Mouse (Mus musculus) limb, embryonic 11.5 days (tissue): ENCODE data around the gene Gm13083. TPM values are rescaled to one million over a fixed set of nuclear protein-coding genes. Genes with fewer than 3 reads are reported as not detected.
"Not testable (repeated sequence)": the region's sequence is repeated elsewhere in the genome, so short reads cannot be mapped to it uniquely, and the experiment has no call there.

Source experiments
- ATAC-seq: fragments of 200-750 bp; cut with Nextera tagmentation; 2 replicates; pipeline ENCODE4 v1.8.0; 2017; ENCODE audit warnings: low read depth; ENCODE audit not compliant: insufficient number of reproducible peaks, low FRiP score, low TSS enrichment
- DNase-seq: peaks from one replicate; pipeline ENCODE4 v3.0.0-alpha.2; 2015; ENCODE audit warnings: low spot score
- H3K27ac ChIP-seq: fragments of 300-500 bp; sonication (generic); replicated peaks from 2 replicates; pipeline ENCODE4 v1.5.1; 2014; ENCODE audit warnings: low read depth, mild to moderate bottlenecking, low read length
- H3K27me3 ChIP-seq: fragments of 300-500 bp; sonication (generic); 2 replicates; pipeline ENCODE4 v1.6.1; 2014; ENCODE audit warnings: mild to moderate bottlenecking, low read length, mixed read lengths; ENCODE audit not compliant: control insufficient read depth, insufficient read depth
- H3K36me3 ChIP-seq: fragments of 300-500 bp; sonication (generic); 2 replicates; pipeline ENCODE4 v1.6.1; 2014; ENCODE audit warnings: mild to moderate bottlenecking, low read length, moderate library complexity, mixed read lengths; ENCODE audit not compliant: control insufficient read depth, insufficient read depth
- H3K4me1 ChIP-seq: fragments of 300-500 bp; sonication (generic); 2 replicates; pipeline ENCODE4 v1.6.1; 2014; ENCODE audit warnings: low read length, mixed read lengths; ENCODE audit not compliant: control insufficient read depth, insufficient read depth
- H3K4me2 ChIP-seq: fragments of 300-500 bp; sonication (generic); 2 replicates; pipeline ENCODE4 v1.6.1; 2014; ENCODE audit warnings: low read depth, mild to moderate bottlenecking, moderate library complexity; ENCODE audit not compliant: severe bottlenecking
- H3K4me3 ChIP-seq: fragments of 300-500 bp; sonication (generic); 2 replicates; pipeline ENCODE4 v1.5.1; 2014; ENCODE audit warnings: low read depth, low read length
- H3K9ac ChIP-seq: fragments of 300-500 bp; sonication (generic); 2 replicates; pipeline ENCODE4 v1.6.1; 2014; ENCODE audit warnings: mild to moderate bottlenecking, low read length
- H3K9me3 ChIP-seq: fragments of 300-500 bp; sonication (generic); 2 replicates; pipeline ENCODE4 v1.6.1; 2016; ENCODE audit warnings: low read length; ENCODE audit not compliant: control insufficient read depth
- WGBS: fragments of 180-500 bp; shearing (Covaris S2); extraction: QIAGEN DNeasy Blood & Tissue Kit; methylation state at CpG from one replicate; pipeline ENCODE4 v1.1.7; 2014; 5-methylcytosine and 5-hydroxymethylcytosine counted together
- polyA plus RNA-seq: library from polyadenylated mRNA; unstranded; fragments of >200 nt; fragmentation: Nextera tagmentation; extraction: Ambion mirVana; gene quantifications from 2 replicates; pipeline ENCODE4 v1.2.1, GENCODE M21; 2014

The Gm13083 gene
- polyA plus RNA-seq = not detected in 2 replicates

GRCm38 (mm10) chr4:143614703-143615102 lies at the start of gene Gm13083:
Gene Gm13083 (plus strand): TSS chr4:143615003.
- DNase-seq, H3K9ac ChIP-seq, H3K27me3 ChIP-seq, H3K27ac ChIP-seq, H3K36me3 ChIP-seq, H3K4me1 ChIP-seq, H3K9me3 ChIP-seq, H3K4me3 ChIP-seq, H3K4me2 ChIP-seq, ATAC-seq: not testable (repeated sequence)

GRCm38 (mm10) chr4:143611927-143612326 lies 2.9 kb upstream of the Gm13083 start:
- not testable (repeated sequence) for H3K4me1 ChIP-seq, DNase-seq, H3K27ac ChIP-seq, H3K9ac ChIP-seq, ATAC-seq, H3K9me3 ChIP-seq, H3K4me2 ChIP-seq, H3K4me3 ChIP-seq, H3K36me3 ChIP-seq, H3K27me3 ChIP-seq
- 92% methylated on average over 9 of the region's 9 CpGs for WGBS

- H3K4me1 ChIP-seq, H3K9me3 ChIP-seq, H3K27ac ChIP-seq, H3K9ac ChIP-seq, H3K4me2 ChIP-seq, H3K36me3 ChIP-seq, ATAC-seq, H3K27me3 ChIP-seq, H3K4me3 ChIP-seq, DNase-seq: not testable (repeated sequence)
- 88% methylated on average over 4 of the region's 4 CpGs for WGBS
These were observed 3.3 kb downstream of the Gm13083 start for GRCm38 (mm10) chr4:143618101-143618500.

- H3K4me1 ChIP-seq, H3K27me3 ChIP-seq, H3K4me2 ChIP-seq, H3K9ac ChIP-seq, H3K27ac ChIP-seq, H3K9me3 ChIP-seq, ATAC-seq, H3K36me3 ChIP-seq, H3K4me3 ChIP-seq, DNase-seq: not testable (repeated sequence)
These were observed 42.3 kb downstream of the Gm13083 start, which contains the start of gene Gm13088 for GRCm38 (mm10) chr4:143657146-143657545. Gene Gm13088 (minus strand): TSS chr4:143657246.

Other genes with a start within 250 kb of the Gm13083 start
- not detected in 2 replicates for gene Pramel1, start 220.6 kb upstream of the Gm13083 start, polyA plus RNA-seq
- 16.8 and 19.7 TPM in 2 replicates for gene Pramef8, start 202.6 kb upstream of the Gm13083 start, polyA plus RNA-seq
- gene Oog4, start 164.7 kb upstream of the Gm13083 start, polyA plus RNA-seq = not detected in 2 replicates
- gene Gm13043, start 103.7 kb upstream of the Gm13083 start, polyA plus RNA-seq = not detected in 2 replicates
- not detected in 2 replicates for gene Gm13040, start 79.0 kb upstream of the Gm13083 start, polyA plus RNA-seq
- not detected in 2 replicates for gene BC080695, start 63.3 kb upstream of the Gm13083 start, polyA plus RNA-seq
- gene Gm13057, start 63.3 kb upstream of the Gm13083 start, polyA plus RNA-seq = not detected in 2 replicates
- gene Gm13088, start 42.2 kb downstream of the Gm13083 start, polyA plus RNA-seq = not detected in 2 replicates
- not detected in 2 replicates for gene Gm13089, start 87.7 kb downstream of the Gm13083 start, polyA plus RNA-seq
- not detected in 2 replicates for gene Gm13078, start 104.5 kb downstream of the Gm13083 start, polyA plus RNA-seq
- not detected in 2 replicates for gene Gm13023, start 174.3 kb downstream of the Gm13083 start, polyA plus RNA-seq
- not detected in 2 replicates for gene Gm13084, start 201.1 kb downstream of the Gm13083 start, polyA plus RNA-seq
- not detected in 2 replicates for gene Gm13103, start 231.5 kb downstream of the Gm13083 start, polyA plus RNA-seq